Mouse (Mus musculus) embryonic fibroblast, embryonic 13.5 days (primary cell): Measurements from ENCODE around the gene Ablim1. TPM values are rescaled to one million over a fixed set of nuclear protein-coding genes. Genes with fewer than 3 reads are reported as not detected.

Source experiments
- H3K27ac ChIP-seq: 2 replicates; pipeline ENCODE4 v1.5.1; 2012; ENCODE audit warnings: low read length, control low read depth, inconsistent platforms; ENCODE audit not compliant: insufficient read depth
- H3K4me1 ChIP-seq: 2 replicates; pipeline ENCODE4 v1.6.1; 2011; ENCODE audit warnings: low read length; ENCODE audit not compliant: control insufficient read depth, insufficient read depth
- H3K4me3 ChIP-seq: 2 replicates; pipeline ENCODE4 v1.5.1; 2011; ENCODE audit warnings: mild to moderate bottlenecking, control low read depth, low read length; ENCODE audit not compliant: insufficient read depth
- CTCF ChIP-seq: IDR thresholded peaks from 2 replicates; pipeline ENCODE4 v1.5.1; 2011; ENCODE audit warnings: mild to moderate bottlenecking, control low read depth, low read length, moderate library complexity, borderline replicate concordance; ENCODE audit not compliant: insufficient read depth
- POLR2A ChIP-seq: IDR thresholded peaks from 2 replicates; pipeline ENCODE4 v1.6.1; 2011; ENCODE audit warnings: low read depth, mild to moderate bottlenecking, control low read depth, low read length, moderate library complexity
- polyA plus RNA-seq: library from polyadenylated mRNA; stranded (reverse); fragments of >200 nt; gene quantifications from 2 replicates; pipeline ENCODE4 v1.2.4, GENCODE M21; 2011; ENCODE audit warnings: low read depth; ENCODE audit not compliant: missing spikeins, insufficient read length

Gene Ablim1
- polyA plus RNA-seq, 1 experiment, result 24.0 TPM

DNA sequence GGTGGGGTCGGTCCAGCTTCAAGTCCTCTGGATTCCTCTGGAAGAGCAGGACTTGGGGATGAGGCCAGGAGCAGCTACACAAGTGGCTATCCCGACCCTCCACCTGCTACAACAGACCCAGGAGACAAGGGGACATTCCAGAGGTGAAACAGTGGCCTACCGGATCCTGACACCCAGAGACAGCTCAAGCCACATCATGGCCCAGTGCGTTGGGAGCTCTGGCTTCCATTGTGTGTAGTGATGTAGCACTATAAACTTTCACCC lies 215.7 kb downstream of the Ablim1 start:
- H3K27ac ChIP-seq, result no peak overlapping the region
- no peak for TF ChIP-seq CTCF
- no peak for TF ChIP-seq POLR2A
- peaks cover 14% of the 10 kb centered on the region for H3K4me1 ChIP-seq
- H3K4me3 ChIP-seq, result no peak overlapping the region

DNA sequence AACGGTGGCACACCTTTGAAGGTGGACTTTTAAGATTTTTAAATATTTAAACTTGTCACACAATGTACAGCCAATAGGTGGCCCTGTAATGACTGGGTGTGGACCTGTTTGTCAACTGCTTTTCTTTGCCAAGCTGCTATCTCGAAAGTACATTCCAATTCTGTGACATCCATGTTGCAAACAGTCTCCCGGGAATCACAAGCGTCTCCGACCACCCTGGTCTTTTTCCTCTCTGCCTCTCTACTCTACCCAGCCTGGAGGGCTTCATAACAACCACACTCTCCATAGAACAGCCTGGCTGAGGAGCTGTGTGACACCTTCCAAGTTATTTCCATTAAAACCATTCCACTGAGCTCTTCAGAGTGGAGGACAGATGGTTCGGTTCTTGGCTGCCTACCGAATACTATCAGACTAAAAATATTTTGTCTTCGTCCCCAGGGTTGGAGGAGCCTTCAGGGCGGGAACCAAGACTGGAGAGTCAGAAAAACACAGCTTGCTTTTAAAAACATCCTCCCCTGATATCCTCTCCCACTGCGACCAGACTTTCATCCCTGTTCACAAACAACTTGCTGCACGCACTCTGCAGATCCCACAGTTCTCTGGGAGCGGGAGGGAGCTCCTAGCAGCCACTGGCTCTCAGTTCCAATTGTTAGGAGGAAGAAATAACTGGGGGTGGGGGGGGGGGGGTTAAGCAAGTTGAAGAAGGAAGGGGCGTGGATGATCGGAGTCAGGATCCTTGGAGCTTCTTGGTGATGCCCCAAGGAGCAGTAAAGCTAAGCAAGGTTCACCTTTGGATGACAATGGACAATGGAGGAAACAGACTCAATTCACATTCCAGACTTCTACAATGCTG lies 216.3 kb downstream of the Ablim1 start:
- peaks cover 9% of the 10 kb centered on the region for H3K4me1 ChIP-seq
- peak overlapping the region; percentile 67 for H3K27ac ChIP-seq
- no peak overlapping the region for H3K4me3 ChIP-seq
- TF ChIP-seq CTCF (no peak), POLR2A (no peak)

DNA sequence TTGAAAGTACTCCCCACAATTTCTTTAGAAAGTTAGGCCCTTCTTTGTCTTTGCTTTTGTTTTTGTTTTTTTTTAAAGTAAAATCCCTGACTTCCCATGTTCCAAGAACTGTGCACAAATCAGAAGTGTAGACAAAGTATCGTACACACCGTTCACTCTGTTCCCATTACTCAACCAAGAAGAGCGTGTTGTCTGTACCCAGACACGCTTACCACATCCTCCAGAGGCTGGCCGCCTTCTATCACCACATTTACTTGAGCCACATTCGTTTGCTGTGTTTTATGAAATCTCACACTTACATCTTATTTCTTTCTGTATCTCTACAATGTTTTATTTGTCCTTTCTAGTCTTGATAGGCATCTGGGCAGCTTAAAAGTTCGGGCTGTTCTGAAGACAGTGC lies 219.4 kb downstream of the Ablim1 start:
- peaks cover 3% of the 10 kb centered on the region; the same call in 1 of the 2 replicates for H3K4me1 ChIP-seq
- TF ChIP-seq CTCF (no peak), POLR2A (no peak)

DNA sequence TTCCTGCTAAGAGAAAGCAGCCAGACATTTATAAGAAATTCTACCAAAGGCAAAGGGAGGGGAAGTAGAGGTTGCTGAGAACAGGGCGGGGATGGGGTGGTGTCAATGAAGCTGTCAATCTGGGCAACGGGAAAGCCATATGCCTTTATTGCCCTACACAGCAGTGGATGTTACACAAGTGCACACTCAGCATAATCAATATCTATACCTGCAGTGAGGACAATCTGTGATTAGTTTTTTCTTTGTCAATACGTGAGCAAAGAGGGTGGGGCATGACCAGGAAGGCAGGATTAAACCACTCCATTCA lies 221.1 kb downstream of the Ablim1 start:
- no peak overlapping the region for H3K27ac ChIP-seq
- H3K4me1 ChIP-seq, result peaks cover 3% of the 10 kb centered on the region; the same call in 1 of the 2 replicates
- no peak for TF ChIP-seq POLR2A
- TF ChIP-seq CTCF, result no peak
- no peak overlapping the region for H3K4me3 ChIP-seq

More for the DNA sequence above, 219.4 kb downstream of the Ablim1 start:
- Histone ChIP-seq H3K27ac (no peak overlapping the region), H3K4me3 (no peak overlapping the region)

DNA sequence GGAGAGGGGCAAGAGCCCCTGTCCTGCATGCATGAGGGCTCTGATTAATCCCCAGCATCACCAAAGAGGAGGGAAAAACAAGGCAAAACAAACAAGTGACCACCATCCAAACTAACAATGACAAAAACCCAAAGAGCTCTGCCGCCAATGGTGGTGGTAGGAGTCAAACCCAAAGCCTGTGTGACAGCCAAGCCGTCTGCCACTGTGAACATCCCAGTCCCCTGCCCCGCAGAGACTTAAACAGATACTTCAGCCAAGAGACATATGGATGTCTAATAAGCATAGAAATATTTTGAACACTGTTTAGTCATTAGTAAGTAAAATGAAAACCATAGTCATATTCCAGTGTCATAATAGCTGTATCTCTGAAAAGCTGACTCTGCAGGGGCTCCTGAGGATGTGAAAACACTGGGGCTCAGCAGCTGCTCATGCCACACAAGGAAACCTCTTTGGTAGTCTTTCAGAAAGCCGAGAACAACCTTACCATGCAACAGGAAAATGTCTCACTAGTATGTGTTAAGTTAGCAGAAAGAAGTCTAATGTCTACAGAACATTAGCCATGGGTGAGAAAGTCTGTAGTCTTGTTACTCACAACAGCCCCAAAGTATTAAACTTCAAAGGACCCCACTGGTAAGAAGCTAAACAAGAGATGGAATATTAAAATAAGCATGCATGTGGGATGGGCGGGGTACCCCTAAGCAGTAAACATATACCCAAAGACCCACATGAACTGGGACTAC lies 221.6 kb downstream of the Ablim1 start:
- Histone ChIP-seq H3K4me1 (peaks cover under 1% of the 10 kb centered on the region; the same call in 1 of the 2 replicates), H3K4me3 (no peak overlapping the region), H3K27ac (no peak overlapping the region)
- TF ChIP-seq CTCF (no peak), POLR2A (no peak)

DNA sequence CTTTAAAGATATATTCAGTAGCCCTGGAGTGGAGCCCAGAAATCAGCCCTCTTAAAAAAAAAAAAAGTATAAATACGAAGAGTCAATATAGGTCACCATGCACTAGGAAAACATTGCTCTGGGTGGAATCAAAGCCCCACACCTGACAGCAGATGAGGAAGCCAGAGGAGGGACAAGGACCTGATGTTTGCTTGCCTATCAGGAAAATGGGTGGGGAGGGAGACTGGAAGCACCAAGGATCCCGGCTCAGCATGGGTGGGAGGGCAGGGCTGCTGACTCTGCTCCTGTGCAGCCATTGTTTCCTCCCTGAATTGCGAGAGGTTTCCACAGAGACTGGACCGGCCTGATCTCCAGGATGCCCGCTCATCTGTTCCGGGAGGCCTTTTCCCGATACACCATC lies 223.4 kb downstream of the Ablim1 start:
- TF ChIP-seq CTCF, result no peak
- TF ChIP-seq POLR2A, result no peak
- H3K4me1 ChIP-seq, result no peaks in the 10 kb centered on the region; the same call in 1 of the 2 replicates
- H3K27ac ChIP-seq, result no peak overlapping the region
- H3K4me3 ChIP-seq, result no peak overlapping the region

DNA sequence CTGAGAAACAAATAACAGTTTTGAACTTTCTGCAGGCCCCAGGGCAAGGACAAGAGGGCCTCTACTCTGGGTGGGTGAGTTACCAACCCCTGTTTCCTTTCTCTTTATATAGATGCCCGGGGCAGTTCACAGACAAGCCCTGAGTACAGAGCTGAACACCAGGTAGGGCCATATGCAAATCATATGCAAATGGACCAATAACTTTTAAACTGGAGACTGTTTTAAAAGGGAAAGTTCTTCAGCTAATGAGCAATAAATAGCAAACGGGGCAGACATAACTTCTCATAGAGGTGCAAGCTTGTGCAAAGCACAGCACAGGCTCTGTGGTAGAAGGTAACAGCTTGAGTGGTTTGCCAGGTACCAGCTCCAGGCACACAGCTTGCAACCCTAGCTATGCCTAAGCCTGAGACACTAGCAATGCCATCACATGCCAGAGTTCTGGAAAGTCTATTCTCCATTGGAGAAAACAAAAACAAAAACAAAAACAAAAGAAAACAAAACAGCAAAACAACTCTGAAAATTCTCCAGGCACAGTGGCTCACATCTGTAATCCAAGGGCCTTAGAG lies 225.8 kb downstream of the Ablim1 start:
- TF ChIP-seq POLR2A (no peak), CTCF (no peak)
- Histone ChIP-seq H3K4me1 (no peaks in the 10 kb centered on the region; the same call in 1 of the 2 replicates), H3K4me3 (no peak overlapping the region), H3K27ac (no peak overlapping the region)

DNA sequence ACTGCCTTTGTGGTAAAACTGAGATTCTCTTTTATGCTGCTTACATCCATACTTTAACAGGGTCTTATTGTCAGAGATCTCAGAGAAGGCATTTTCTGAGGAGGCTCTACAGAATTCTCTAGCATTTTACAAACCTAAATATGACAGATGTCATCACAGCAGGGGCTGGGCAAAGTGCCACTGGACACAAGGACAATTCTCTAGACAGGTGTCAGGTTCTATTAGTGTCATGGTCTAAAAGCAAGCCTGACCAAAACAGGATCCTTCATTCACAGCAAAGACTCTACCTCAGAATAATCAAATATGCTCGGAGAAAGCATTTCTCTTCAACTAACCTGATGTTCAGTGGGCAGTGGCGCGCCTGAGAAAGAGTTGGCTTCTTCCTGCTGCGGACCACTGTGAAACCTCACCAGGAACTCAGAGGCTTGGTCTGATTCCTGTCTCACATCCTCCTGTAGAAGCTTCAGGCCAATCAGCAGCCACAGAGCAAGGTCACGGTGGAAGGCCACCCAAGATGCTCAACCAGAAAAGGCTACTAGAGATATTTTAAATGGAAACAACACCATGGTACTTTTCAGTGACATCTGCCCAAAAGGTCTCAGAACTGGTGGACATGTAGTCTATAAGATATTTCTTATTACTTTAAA lies 230.1 kb downstream of the Ablim1 start:
- TF ChIP-seq POLR2A (no peak), CTCF (no peak)
- Histone ChIP-seq H3K4me1 (peaks cover 6% of the 10 kb centered on the region; the same call in 1 of the 2 replicates), H3K27ac (no peak overlapping the region), H3K4me3 (no peak overlapping the region)

DNA sequence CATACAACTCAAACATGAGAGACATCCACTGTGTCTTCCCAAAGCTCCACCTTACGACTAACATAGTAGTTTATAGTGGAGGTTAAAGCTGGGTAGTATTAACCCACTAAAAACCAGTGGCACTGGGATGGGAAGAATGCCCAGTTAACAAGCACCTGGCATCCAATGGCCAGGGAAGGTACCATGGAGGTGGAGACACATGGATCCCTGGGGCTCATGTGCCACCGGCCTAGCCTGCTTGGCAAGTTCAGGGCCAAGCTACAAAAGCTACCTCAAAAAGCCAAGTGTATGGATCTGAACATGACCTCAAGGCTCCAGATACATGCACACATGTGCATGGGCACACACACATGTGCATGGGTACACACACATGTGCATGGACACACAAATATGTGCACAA lies 230.8 kb downstream of the Ablim1 start:
- no peak overlapping the region for H3K27ac ChIP-seq
- TF ChIP-seq POLR2A, result no peak
- TF ChIP-seq CTCF, result no peak
- peaks cover 9% of the 10 kb centered on the region for H3K4me1 ChIP-seq
- no peak overlapping the region for H3K4me3 ChIP-seq
